Mouse (Mus musculus): Measurements from ENCODE around the gene Mak. TPM values are rescaled to one million over a fixed set of nuclear protein-coding genes. Genes with fewer than 3 reads are reported as not detected.
"Not testable (repeated sequence)": the region's sequence is repeated elsewhere in the genome, so short reads cannot be mapped to it uniquely, and the experiment has no call there.

Gene Mak
- polyA plus RNA-seq, 3 experiments from 2014 or later, result 0.13 TPM; not detected in 2

GRCm38 (mm10) chr13:41071617-41072016 is 7.9 kb downstream of the Mak start:
- no peak for ATAC-seq

DNA sequence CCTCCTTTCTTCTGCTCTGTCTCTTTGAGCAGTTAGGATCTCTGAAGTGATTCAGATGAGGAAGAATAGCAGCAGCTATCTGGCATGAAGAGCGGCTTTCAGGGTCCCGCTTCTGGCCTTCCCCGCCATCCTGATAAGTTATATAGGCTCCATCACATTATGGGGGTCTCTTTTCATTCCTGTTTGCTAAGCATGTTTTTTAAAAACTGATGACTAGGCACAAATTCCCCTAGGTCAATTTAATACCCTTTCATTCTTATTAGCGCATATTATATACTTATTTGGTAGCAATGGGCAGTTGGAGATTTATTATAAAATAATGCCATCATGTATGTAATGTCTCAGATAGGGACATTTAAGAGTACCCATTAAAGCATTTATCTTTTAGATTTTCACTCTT is 11.9 kb downstream of the Mak start:
- ATAC-seq, result no peak

DNA sequence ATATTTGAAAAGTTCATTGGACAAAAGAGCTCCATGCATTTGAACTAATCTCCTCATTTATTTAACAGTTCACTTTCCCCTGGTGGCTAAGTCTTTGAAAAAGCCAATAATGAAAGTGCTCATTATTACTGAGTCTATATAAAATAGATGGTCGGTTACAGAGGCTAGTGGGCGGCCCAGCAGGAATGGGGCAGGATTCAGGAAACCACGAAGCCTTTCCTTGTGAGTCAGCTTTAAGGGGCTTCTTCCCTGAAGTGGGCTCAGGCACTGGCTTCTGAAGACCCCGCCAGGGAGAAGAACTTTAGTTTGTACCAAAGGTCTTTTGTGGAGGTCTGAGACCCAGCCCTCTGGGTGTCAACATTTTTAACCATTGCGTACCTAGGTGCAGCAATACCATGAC is 27.5 kb downstream of the Mak start:
- no peak for ATAC-seq

DNA sequence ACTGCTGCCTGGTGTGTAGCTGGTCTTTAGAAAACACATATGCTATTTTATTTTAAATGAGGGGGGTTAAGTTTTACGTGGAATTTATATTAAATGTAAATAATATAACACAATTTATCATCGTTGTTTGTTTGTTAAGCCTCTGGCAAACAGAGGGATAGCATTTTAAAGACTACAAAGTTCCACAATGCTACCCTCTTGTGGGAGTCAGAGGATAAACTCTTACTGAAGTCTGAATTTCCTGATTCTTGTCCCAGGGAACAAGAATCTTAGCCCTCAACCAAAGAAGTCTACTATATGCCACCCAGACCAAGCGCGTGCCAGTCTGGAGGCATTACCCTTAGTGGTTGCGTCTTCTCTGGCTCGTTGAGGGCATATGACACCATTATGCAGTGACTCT is 32.2 kb downstream of the Mak start:
- ATAC-seq, result no peak

GRCm38 (mm10) chr13:41045901-41046300 is 33.6 kb downstream of the Mak start:
- no peak for ATAC-seq

DNA sequence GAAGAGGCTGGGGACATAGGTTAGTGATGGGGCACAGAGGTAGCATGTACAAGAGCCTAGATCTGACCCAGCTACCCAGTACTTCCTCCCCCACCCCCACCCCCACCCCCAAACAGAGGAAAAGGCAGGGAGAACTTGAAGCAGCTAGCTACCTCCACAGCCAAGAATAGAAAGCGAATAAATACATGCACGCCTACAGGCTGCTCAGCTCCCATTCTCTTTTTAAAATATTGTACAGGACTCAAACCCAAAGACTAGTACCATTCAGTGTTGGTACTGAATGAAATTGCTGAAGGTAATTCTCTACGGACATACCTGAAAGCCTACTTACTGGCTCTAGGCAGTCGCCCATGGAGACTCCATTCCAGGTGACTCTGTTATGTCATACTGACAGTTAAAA is 37.0 kb downstream of the Mak start:
- ATAC-seq, result no peak

- no peak for ATAC-seq
Observed at GRCm38 (mm10) chr13:41030098-41030497, 49.4 kb downstream of the Mak start.

- ATAC-seq, result no peak
Observed at GRCm38 (mm10) chr13:41022099-41022498, 57.4 kb downstream of the Mak start.

- ATAC-seq, result no peak
Observed at GRCm38 (mm10) chr13:41021607-41022006, 57.9 kb downstream of the Mak start.

- no peak for ATAC-seq
Observed at GRCm38 (mm10) chr13:41020494-41020893, 59.0 kb downstream of the Mak start.

DNA sequence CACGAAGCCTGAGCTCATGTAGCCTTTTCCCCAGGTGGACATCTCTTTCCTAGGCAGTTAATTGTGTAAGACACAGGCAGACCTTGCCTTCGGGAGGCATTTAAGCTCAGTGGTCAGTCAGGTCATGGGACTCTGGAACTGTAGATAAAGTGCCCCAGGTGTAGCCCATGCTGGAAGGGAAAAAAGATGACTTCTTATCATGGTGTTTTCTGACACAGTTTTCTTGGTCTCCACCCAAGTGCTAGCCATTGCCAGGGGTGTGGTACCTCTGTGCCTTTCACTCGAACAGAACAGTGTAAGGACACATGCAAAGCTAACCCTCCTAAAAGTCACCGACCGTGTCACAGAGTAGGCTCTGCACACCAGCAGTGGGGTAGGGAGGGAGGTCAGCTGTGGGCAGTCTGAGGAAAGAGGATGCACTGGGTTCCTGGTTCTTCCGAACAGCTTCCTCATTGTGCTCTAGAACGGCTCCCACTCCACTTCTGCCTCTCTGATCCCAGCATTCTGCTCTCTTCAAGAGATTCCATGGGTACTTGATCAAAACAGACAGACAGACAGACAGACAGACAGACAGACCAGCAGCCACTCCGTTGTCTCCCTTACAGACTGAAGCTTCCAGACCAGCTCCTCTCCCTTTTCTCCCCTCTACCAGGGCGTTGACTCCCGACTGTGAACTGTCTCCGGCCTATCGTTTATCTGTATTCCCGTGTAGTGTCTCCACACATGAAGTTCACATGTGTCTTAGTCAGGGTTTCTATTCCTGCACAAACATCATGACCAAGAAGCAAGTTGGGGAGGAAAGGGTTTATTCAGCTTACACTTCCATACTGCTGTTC is 60.5 kb downstream of the Mak start:
- ATAC-seq, result no peak

DNA sequence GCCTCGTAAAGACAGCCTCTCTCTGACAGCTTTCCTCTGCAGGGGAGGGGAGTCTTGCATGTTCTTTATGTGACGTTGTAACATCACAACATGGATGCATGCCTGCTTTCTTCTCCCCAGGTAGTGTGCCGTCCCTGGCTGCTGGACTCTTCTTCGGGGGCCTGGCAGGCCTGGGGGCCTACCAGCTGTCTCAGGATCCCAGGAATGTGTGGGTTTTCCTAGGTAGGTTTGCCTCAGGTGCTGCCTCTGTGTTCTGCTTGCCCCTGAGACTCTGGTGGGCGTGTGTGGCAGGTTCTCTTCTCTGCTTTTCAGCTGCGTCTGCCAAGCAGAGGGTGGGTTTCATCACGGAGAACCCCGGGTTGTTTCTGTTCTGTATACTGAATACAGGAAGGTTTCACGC is 61.3 kb downstream of the Mak start:
- ATAC-seq, result no peak

GRCm38 (mm10) chr13:41017832-41018231 is 61.7 kb downstream of the Mak start:
- no peak for ATAC-seq

DNA sequence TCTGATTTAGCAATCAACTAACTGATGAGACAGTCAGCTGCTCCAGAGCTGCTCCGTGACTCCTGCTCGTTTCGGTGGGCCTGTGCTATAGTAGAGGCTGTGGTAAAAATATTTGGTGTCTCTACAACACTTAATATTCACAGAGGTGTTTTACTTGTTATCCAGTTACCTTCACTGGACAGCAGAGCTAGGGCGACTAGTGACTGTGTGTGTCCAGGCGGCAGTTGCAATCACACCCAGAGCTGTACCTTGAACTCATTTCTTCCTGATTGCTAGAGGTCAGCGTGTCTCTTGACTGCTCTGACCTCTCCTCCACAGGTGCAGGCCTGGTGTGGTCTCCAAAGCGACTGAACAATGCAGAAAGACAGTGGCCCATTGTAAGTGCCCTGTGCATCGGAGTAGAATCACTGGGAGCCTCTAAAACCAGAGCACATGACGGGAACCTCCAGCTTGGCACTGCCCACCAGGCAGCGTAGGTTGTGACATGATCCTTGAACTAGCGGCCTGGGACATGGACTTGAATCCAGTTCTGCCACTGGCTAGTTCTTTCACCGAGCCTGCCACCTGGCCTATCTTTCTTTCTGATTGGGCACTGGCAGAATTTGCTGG is 62.6 kb downstream of the Mak start:
- no peak for ATAC-seq

GRCm38 (mm10) chr13:41015829-41016634 is 63.5 kb downstream of the Mak start, which contains the start of gene Tmem14c:
Tmem14c (plus strand) TSS chr13:41016292.
- ATAC-seq, result peak; percentile 99

DNA sequence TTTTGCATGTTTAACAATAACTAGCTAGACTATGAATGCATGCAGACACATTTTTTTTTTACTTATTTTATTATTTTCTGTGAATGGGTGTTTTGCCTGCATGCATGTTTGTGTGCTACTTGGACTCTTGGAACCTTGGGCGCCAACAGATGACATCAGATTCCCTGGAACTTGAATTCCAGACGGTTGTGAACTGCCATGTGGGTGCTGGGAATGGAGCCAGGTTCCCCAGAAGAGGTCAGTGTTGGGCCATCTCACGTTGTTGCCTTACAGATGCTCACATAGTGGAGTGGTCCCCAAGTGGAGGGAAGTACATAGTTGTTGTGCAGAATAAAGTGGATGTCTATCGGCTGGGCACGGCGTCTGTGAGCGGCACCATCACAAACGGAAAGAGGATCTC is 70.6 kb downstream of the Mak start:
- ATAC-seq, result no peak

DNA sequence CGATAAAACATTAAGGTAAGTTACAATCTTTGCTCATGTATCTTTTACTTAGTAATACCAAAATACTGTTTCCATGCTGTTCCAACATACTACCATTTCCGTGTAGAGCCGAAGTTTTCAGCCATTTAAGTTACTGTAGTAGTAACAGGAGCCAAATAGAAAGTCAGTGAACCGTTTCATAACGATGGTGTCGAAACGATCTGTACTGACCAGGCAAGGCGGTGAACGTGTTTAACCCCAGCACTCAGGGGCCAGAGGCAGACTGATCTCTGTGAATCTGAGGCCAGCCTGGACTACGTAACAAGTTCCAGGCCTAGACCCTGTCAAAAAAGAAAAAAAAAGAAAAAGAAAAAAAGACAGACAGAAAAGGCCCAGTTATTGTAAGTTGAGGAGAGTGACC is 71.2 kb downstream of the Mak start:
- ATAC-seq, result no peak

GRCm38 (mm10) chr13:41006244-41006643 is 73.3 kb downstream of the Mak start:
- ATAC-seq, result no peak

- ATAC-seq, result no peak
Observed at GRCm38 (mm10) chr13:41002001-41002400, 77.5 kb downstream of the Mak start.

DNA sequence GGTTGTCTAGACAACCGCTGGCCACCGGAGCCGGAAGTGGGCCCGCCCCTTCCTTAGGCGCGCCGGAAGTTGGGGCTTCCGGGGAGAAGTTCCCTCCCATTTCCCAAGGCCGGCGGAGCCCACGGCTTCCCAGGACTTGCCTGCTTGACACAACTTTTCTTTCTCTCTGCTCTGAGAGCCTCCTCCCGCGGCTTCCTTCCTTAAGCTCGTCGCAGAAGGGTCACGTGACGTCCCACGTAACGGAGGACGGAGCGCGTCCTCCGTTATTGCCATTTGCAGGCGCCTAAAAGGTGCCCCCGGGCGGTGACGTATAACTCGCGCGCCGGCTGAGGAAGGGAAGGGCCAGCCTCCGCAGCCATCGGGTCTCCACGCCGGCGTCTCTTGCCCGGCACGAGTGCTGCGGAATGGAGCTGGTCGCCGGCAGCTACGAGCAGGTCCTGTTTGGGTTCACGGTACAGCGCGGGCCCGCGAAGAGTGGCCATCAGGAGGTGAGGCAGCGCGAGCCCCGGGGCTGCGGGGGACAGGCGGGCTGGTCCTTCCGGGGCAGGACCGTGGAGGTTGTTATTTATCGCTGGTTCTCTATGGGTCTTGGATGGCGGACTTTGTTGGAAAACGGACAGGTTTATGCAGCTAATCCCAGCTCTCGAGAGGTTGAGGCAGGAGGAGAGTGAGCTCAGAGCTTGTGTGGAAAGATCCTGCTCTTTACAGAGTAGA is 78.4 kb downstream of the Mak start, which contains the start of gene Pak1ip1:
Gene Pak1ip1 (plus strand): TSS at position 98 of the 714 bp plus-strand sequence.
- ATAC-seq, result peak; percentile 93

- no peak for ATAC-seq
Observed at GRCm38 (mm10) chr13:41000140-41000925, 79.2 kb downstream of the Mak start.

- ATAC-seq, result not testable (repeated sequence)
Observed at GRCm38 (mm10) chr13:40998537-40998936, 81.0 kb downstream of the Mak start.

Measured in inflammation-experienced regulatory T-cells, adult 6 months (primary cell).